Mouse (Mus musculus) myocyte (in vitro differentiated cells): ENCODE measurements around the gene Fcor.

Experiments used
- CEBPB ChIP-seq: IDR thresholded peaks from 2 replicates; pipeline ENCODE4 v1.6.1; 2011; ENCODE audit warnings: mild to moderate bottlenecking, moderate library complexity; ENCODE audit not compliant: poor library complexity, insufficient read depth, severe bottlenecking
- E2F4 ChIP-seq: IDR thresholded peaks from one replicate; pipeline ENCODE4 v1.6.1; 2011; ENCODE audit warnings: mild to moderate bottlenecking, control low read depth, moderate library complexity; ENCODE audit not compliant: insufficient read depth
- MAX ChIP-seq: IDR thresholded peaks from one replicate; pipeline ENCODE4 v1.6.1; 2011; ENCODE audit warnings: low read depth, mild to moderate bottlenecking, control low read depth
- MYOG ChIP-seq, 3 experiments: IDR thresholded peaks; one replicate each; pipeline ENCODE4 v1.6.1; 2011; ENCODE audit warnings: control low read depth in 2 of 3, low read depth in 2 of 3, mild to moderate bottlenecking in 2 of 3; ENCODE audit not compliant: insufficient read length in 2 of 3, control insufficient read depth in 1 of 3, insufficient read depth in 1 of 3
- POLR2A ChIP-seq: IDR thresholded peaks from one replicate; pipeline ENCODE4 v1.6.1; 2011; ENCODE audit warnings: low read depth, mild to moderate bottlenecking, control low read depth, moderate library complexity; ENCODE audit not compliant: insufficient read length
- POLR2AphosphoS2 ChIP-seq: IDR thresholded peaks from one replicate; pipeline ENCODE4 v1.6.1; 2011; ENCODE audit warnings: low read depth, control low read depth; ENCODE audit not compliant: insufficient read length
- SRF ChIP-seq: IDR thresholded peaks from one replicate; pipeline ENCODE4 v1.6.1; 2011; ENCODE audit warnings: low read depth; ENCODE audit not compliant: control insufficient read depth, insufficient read length
- TCF12 ChIP-seq: IDR thresholded peaks from one replicate; pipeline ENCODE4 v1.6.1; 2011; ENCODE audit warnings: mild to moderate bottlenecking, control low read depth; ENCODE audit not compliant: poor library complexity, insufficient read depth, severe bottlenecking
- USF1 ChIP-seq: IDR thresholded peaks from one replicate; pipeline ENCODE4 v1.6.1; 2011; ENCODE audit warnings: low read depth, mild to moderate bottlenecking, control low read depth, moderate library complexity

DNA sequence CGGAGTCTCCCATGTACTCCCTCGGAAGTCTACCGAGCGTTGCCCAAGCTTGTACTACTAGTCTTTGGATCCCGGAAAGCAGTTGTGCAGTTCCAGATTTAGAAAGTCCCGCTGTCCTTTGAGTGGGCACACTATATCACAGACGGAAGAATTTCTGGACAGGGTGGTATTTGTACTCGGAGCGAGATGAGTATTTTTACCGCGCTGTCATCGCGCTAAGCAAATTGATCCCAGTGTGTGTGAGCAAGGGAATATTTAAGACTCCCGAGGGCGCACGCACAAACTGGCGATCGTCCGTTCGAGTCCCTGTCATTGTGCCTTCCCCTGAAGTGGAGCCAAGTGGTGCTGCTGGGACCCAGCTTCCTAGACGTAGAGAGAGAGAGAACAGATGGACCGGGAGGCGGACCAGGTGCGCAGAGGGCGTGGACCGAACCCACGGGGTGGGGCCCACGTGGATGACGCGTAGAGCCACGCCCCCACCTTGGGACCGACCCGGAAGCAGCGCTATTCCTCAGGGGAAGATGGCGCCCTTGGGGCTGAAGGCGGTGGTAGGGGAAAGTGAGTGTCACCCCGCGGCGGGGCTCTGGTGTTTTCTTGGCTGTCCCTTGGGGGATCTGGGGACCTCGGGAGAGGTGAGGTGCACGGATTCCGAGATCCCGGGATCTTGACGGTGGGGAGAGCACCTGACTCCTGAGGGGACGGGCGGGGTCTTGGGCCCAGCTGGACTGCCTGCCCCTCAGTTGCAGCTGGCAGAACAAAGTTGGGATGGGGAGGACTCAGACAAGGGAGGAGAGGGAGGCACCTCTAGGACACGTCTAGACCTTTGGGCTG lies 41.3 kb downstream of the Fcor start, which contains the start of gene Stxbp2:
- TF ChIP-seq POLR2A (no peak), TCF12 (no peak), MAX (no peak), POLR2AphosphoS2 (no peak), CEBPB (no peak), E2F4 (no peak), USF1 (no peak), MYOG (IDR thresholded peaks at IDR 0.05; ENCODE audit: control insufficient read depth in 1 of 3, insufficient read depth in 1 of 3, insufficient read length in 2 of 3, low read depth in 2 of 3) (no peak), SRF (no peak)
